Mouse (Mus musculus) lung, embryonic 14.5 days (tissue): ENCODE measurements around the gene Zbtb16. TPM values are rescaled to one million over a fixed set of nuclear protein-coding genes. Genes with fewer than 3 reads are reported as not detected.
A peak's percentile ranks its signal among the peaks of the same experiment; 100 is the strongest.

Experiments used
- ATAC-seq: fragments of 200-750 bp; cut with Nextera tagmentation; 2 replicates; pipeline ENCODE4 v1.8.0; 2017; ENCODE audit warnings: mild to moderate bottlenecking, moderate TSS enrichment, moderate library complexity; ENCODE audit not compliant: insufficient read depth
- DNase-seq: peaks from one replicate; pipeline ENCODE4 v3.0.0-alpha.2; 2015
- H3K27ac ChIP-seq: fragments of 300-500 bp; sonication (generic); 2 replicates; pipeline ENCODE4 v1.5.1; 2014; ENCODE audit warnings: low read depth, mild to moderate bottlenecking, moderate library complexity
- H3K27me3 ChIP-seq: fragments of 300-500 bp; sonication (generic); 2 replicates; pipeline ENCODE4 v1.6.1; 2014; ENCODE audit warnings: low read length, control low read depth; ENCODE audit not compliant: insufficient read depth
- H3K36me3 ChIP-seq: fragments of 300-500 bp; sonication (generic); 2 replicates; pipeline ENCODE4 v1.6.1; 2014; ENCODE audit warnings: control low read depth; ENCODE audit not compliant: insufficient read depth
- H3K4me1 ChIP-seq: fragments of 300-500 bp; sonication (generic); 2 replicates; pipeline ENCODE4 v1.6.1; 2014; ENCODE audit warnings: antibody characterized with exemption, control low read depth; ENCODE audit not compliant: insufficient read depth
- H3K4me2 ChIP-seq: fragments of 300-500 bp; sonication (generic); 2 replicates; pipeline ENCODE4 v1.6.1; 2014; ENCODE audit warnings: mild to moderate bottlenecking
- H3K4me3 ChIP-seq: fragments of 300-500 bp; sonication (generic); 2 replicates; pipeline ENCODE4 v1.5.1; 2014; ENCODE audit warnings: low read depth, low read length
- H3K9ac ChIP-seq: fragments of 300-500 bp; sonication (generic); 2 replicates; pipeline ENCODE4 v1.6.1; 2014
- H3K9me3 ChIP-seq: fragments of 300-500 bp; sonication (generic); 2 replicates; pipeline ENCODE4 v1.6.1; 2016; ENCODE audit warnings: low read depth, low read length, control low read depth
- CTCF ChIP-seq: IDR thresholded peaks from 2 replicates; pipeline ENCODE4 v1.5.1; 2016; ENCODE audit warnings: antibody characterized with exemption, low read depth
- WGBS: fragments of 180-500 bp; shearing (Covaris S2); extraction: QIAGEN DNeasy Blood & Tissue Kit; methylation state at CpG from one replicate; pipeline ENCODE4 v1.1.7; 2014; 5-methylcytosine and 5-hydroxymethylcytosine counted together
- polyA plus RNA-seq: library from polyadenylated mRNA; unstranded; fragments of >200 nt; fragmentation: Nextera tagmentation; extraction: Ambion mirVana; gene quantifications from 2 replicates; pipeline ENCODE4 v1.2.1, GENCODE M21; 2014

Gene Zbtb16
- polyA plus RNA-seq, 1 experiment from 2014 or later = 0.71 TPM

DNA sequence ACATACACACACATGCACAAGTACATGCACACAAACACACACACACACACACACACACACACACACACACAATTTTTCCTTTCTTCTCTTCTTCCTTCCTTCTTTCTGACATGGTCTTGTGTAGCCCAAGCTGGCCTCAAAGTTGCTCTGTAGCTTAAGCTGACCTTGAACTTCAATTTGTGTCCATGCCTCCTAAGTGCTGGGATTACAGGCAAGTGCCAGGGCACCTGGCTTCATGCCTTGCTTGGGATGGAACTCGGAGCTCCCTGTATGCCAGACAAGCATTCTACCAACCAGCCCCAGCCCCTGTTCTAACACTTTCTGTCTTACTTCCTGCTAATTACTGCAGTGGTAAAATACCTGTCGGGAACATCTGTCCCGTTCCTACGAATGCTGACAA lies 222.8 kb downstream of the Zbtb16 start:
- H3K9ac ChIP-seq = no peak overlapping the region
- no peak overlapping the region for H3K4me3 ChIP-seq
- no peaks in the 10 kb centered on the region for H3K4me1 ChIP-seq
- WGBS = 81% methylated on average over 4 of the region's 4 CpGs
- H3K27me3 ChIP-seq = no peaks in the 10 kb centered on the region
- DNase-seq = no peak
- TF ChIP-seq CTCF = no peak
- no peak for ATAC-seq
- H3K36me3 ChIP-seq = no peaks in the 10 kb centered on the region
- H3K9me3 ChIP-seq = no peaks in the 10 kb centered on the region
- no peak overlapping the region for H3K4me2 ChIP-seq
- H3K27ac ChIP-seq = no peak overlapping the region

DNA sequence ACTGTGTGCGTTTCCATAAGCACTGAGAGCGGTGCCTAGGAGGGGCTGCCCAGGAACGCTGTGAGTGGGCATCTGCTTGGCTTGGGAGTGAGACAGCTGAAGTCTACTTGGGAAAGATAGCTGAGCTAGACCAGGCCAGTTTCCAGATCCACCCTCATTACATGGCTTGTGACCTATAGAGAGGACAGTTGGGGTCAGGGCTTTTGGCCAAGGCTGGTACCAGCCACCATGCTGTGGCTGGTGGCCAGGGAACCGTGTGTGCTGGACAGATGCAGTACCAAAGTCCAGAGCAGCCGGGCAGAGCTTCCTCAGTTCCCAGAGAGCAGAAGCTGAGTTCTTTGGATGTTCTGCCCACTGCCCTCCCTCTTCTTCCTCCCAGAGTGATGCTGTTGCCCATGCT lies 223.5 kb downstream of the Zbtb16 start:
- Histone ChIP-seq H3K27me3 (no peaks in the 10 kb centered on the region), H3K4me3 (no peak overlapping the region), H3K4me2 (no peak overlapping the region), H3K27ac (no peak overlapping the region), H3K9me3 (no peaks in the 10 kb centered on the region), H3K36me3 (no peaks in the 10 kb centered on the region), H3K9ac (no peak overlapping the region), H3K4me1 (no peaks in the 10 kb centered on the region)
- no peak for TF ChIP-seq CTCF
- ATAC-seq = no peak
- WGBS = 76% methylated on average over 5 of the region's 5 CpGs
- DNase-seq = no peak

GRCm38 (mm10) chr9:48611032-48611431 lies 225.0 kb downstream of the Zbtb16 start:
- no peak for TF ChIP-seq CTCF
- WGBS = 38% methylated on average over 1 of the region's 1 CpGs
- ATAC-seq = no peak

GRCm38 (mm10) chr9:48609734-48610133 lies 226.3 kb downstream of the Zbtb16 start:
- no peaks in the 10 kb centered on the region for H3K4me1 ChIP-seq
- H3K27me3 ChIP-seq = no peaks in the 10 kb centered on the region
- TF ChIP-seq CTCF = no peak
- H3K27ac ChIP-seq = no peak overlapping the region
- no peak overlapping the region for H3K4me3 ChIP-seq
- WGBS = 63% methylated on average over 4 of the region's 4 CpGs
- H3K4me2 ChIP-seq = no peak overlapping the region
- DNase-seq = no peak
- no peaks in the 10 kb centered on the region for H3K36me3 ChIP-seq
- no peak for ATAC-seq
- no peak overlapping the region for H3K9ac ChIP-seq
- no peaks in the 10 kb centered on the region for H3K9me3 ChIP-seq

More at GRCm38 (mm10) chr9:48611032-48611431, 225.0 kb downstream of the Zbtb16 start:
- H3K27me3 ChIP-seq = no peaks in the 10 kb centered on the region
- DNase-seq = no peak
- no peaks in the 10 kb centered on the region for H3K9me3 ChIP-seq
- H3K4me2 ChIP-seq = no peak overlapping the region
- no peak overlapping the region for H3K9ac ChIP-seq
- no peaks in the 10 kb centered on the region for H3K36me3 ChIP-seq
- H3K27ac ChIP-seq = no peak overlapping the region
- H3K4me1 ChIP-seq = no peaks in the 10 kb centered on the region
- no peak overlapping the region for H3K4me3 ChIP-seq

- Histone ChIP-seq H3K27me3 (no peaks in the 10 kb centered on the region), H3K4me2 (no peak overlapping the region), H3K9me3 (no peaks in the 10 kb centered on the region), H3K4me1 (no peaks in the 10 kb centered on the region), H3K4me3 (no peak overlapping the region), H3K27ac (no peak overlapping the region), H3K9ac (no peak overlapping the region), H3K36me3 (no peaks in the 10 kb centered on the region)
- ATAC-seq (no peak), DNase-seq (no peak)
- no peak for TF ChIP-seq CTCF
- 73% methylated on average over 7 of the region's 7 CpGs for WGBS
These were observed 228.6 kb downstream of the Zbtb16 start for GRCm38 (mm10) chr9:48607417-48607816.

DNA sequence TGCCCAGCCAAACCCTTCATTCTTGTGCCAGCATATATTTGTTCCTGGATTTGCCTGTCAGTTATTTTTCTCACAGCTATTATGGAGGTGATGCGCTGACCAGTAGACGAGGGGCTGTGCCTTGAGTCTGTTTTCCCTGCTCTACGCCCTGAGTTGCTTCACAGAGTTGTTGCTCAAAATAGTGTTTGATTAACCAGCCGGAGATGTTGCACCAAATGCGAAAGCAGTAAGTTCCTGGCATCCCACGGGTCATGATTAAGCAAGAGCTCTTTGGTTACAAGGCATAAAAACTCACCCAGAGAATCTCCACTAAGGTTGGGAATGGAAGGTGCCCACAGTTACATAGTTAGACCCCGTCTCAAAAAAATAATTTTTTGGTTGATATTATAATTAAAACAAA lies 229.9 kb downstream of the Zbtb16 start:
- DNase-seq (no peak), ATAC-seq (no peak)
- H3K36me3 ChIP-seq = no peaks in the 10 kb centered on the region
- H3K4me1 ChIP-seq = no peaks in the 10 kb centered on the region
- TF ChIP-seq CTCF = no peak
- no peak overlapping the region for H3K9ac ChIP-seq
- no peaks in the 10 kb centered on the region for H3K27me3 ChIP-seq
- no peak overlapping the region for H3K4me3 ChIP-seq
- WGBS = 81% methylated on average over 7 of the region's 7 CpGs
- no peak overlapping the region for H3K4me2 ChIP-seq
- H3K27ac ChIP-seq = no peak overlapping the region
- no peaks in the 10 kb centered on the region for H3K9me3 ChIP-seq

DNA sequence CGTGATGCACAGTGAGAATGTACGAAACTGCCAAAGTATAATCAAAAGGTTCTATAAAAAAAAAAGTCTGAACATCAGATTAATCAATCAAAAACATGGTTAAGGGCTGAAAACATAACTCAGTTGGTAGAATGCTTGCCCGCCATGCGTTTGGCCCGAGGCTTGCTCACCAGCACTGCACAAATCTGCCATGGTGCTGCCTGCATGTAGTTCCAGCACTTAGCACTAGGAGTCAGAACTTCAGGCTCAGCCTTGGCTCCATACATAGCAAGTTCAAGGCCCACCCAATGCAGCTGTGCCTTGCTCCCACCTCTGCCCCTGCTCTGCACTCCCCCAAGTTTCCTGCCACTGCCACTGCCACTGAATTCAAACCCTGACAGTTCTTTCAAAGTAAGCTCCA lies 230.3 kb downstream of the Zbtb16 start:
- ATAC-seq = no peak
- no peak for DNase-seq

More for the DNA sequence above, 230.3 kb downstream of the Zbtb16 start:
- H3K27me3 ChIP-seq = no peaks in the 10 kb centered on the region
- no peak overlapping the region for H3K27ac ChIP-seq
- 83% methylated on average over 5 of the region's 5 CpGs for WGBS
- no peak overlapping the region for H3K4me3 ChIP-seq
- H3K9me3 ChIP-seq = no peaks in the 10 kb centered on the region
- H3K4me1 ChIP-seq = no peaks in the 10 kb centered on the region
- no peak overlapping the region for H3K4me2 ChIP-seq
- no peak overlapping the region for H3K9ac ChIP-seq
- TF ChIP-seq CTCF = peak; percentile 25; the same call in 1 of the 2 replicates
- no peaks in the 10 kb centered on the region for H3K36me3 ChIP-seq
